Mouse (Mus musculus): Measurements from ENCODE around the gene 6030468B19Rik. TPM values are rescaled to one million over a fixed set of nuclear protein-coding genes. Genes with fewer than 3 reads are reported as not detected.
"Not testable (repeated sequence)": the region's sequence is repeated elsewhere in the genome, so short reads cannot be mapped to it uniquely, and the experiment has no call there.

6030468B19Rik gene
- total RNA-seq, 2 experiments from 2014 or later, result not detected

- peak; percentile 87 to 90 for DNase-seq
These were observed 17.8 kb upstream of the 6030468B19Rik start for GRCm38 (mm10) chr11:117779434-117780198.

DNA sequence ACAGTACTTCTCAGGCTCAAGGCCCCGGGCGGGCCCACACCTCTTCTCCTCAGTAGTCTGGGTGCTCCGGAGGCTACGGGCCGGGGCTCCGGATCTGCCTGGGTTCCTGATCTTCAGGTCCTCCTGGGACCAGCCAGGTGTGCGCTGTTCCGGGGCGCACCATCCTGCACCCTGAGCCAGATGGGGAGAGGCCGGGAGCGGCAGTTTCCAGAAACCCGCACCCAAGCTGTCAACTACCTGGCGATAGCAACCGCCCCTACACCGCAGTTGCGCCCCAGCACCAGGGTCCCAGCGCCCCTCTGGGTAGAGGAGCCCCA, 17.3 kb upstream of the 6030468B19Rik start:
- no peak for DNase-seq

DNA sequence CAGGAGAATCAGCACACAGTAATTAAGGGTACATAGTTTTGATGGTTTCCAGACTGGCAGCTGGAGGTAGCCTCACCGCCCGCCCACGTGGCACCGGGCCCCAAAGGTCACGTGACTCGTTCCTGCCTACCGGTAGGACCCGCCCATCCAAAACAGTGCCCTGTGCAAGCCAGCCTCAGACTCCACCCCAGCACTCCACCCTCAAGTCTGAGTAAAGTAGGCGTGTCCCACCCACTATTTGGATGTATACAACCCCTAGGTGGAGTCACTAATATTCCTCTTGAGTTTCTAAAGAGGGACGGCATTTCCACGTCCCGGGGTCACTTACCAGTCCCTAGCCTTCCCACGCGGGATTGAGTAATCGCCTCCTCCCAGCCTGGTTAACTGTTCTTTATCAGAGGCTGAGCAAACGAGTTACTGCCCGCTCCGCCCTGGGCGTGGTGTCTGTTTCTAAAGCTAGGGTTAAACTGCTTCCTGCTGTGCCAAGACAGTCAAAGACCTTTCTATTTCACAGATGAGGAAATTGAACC, 16.8 kb upstream of the 6030468B19Rik start:
- DNase-seq, result peak; percentile 94 to 95

DNA sequence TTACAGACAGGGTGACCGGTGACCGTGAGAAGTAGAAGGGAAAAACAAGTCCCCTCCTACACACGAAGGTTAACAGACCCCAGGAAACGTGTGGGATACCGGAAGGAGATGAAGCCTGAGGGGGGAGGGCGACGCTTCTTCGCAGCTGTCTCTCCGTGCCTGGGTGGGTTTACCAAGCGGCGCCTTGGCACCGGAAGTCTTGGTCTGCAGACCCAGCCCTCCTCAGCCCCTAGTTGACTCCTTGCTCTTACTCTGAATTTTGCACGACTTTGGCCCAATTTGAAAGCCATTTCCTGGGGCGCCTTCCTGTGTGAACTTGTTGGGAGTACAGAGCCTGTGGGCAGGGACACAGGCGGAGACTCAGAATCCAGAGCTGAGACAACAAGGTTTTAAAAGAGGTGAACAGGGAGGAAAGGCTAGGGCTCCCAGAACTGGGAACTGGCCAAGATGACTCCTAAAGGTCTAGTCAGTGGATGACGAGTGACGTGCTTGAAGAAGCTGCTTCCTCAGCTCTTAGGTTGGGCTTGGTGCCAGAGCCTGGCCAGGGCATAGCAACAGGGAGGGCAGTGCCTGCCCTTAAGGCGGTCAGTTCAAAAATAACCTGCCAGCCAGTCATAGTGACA, 16.1 kb upstream of the 6030468B19Rik start:
- peak; percentile 93 for DNase-seq

GRCm38 (mm10) chr11:117781993-117782704, 15.3 kb upstream of the 6030468B19Rik start, which contains the start of the genes Tmc8 and Tmc6:
Tmc8 (plus strand) TSS chr11:117782076.
Tmc6 (minus strand) TSS chr11:117782198.
- DNase-seq, result peak; percentile 54 to 75

DNA sequence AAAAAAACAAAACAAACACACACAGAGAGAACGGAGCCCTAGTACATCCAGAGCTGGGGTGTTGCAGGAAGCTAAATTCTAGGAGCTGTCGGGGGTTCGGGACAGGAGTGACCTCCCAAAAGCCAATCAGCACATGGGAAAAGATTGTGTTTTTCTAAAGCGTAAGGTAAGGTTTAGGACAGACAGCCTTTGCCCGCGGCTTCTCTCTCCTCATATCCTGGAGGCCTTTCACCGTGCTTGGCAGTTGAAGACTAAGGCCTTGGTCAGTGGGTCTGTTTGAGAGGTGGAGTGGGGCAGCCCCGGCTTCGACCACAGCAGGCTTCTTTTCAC, 14.8 kb upstream of the 6030468B19Rik start:
- DNase-seq, result no peak

- DNase-seq, result peak; percentile 48 to 75
These were observed 14.4 kb upstream of the 6030468B19Rik start for GRCm38 (mm10) chr11:117783089-117783488.

DNA sequence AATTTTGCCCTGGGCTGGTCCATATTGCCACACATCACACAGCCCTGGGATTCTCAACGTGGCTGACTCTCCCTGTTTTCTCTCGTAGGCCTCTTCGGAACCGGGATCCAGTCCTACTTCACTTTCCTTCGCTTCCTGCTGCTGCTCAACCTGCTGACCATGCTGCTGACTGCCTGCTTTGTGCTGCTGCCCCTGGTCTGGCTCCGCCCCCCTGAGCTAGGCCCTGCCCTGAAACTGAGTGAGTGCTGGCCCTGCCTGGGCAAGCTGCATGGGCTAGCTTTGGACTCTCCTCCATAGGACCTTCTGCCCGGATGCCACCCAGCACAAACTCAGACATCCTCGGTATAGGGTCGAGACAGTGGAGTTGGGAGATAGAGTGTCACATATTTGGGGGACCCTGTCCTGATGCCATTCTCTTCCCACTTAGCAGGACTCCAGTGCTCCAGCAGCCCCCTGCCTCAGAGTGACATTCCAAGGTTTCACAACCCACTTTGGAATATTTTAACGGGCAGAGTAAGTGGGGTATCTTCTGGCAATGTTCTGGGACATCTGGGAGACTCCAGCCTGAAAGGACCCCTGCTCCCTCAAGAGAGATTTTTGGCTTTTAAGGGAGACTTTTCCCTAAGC, 13.7 kb upstream of the 6030468B19Rik start:
- DNase-seq, result peak; percentile 31 to 55

GRCm38 (mm10) chr11:117786294-117786693, 11.2 kb upstream of the 6030468B19Rik start:
- DNase-seq, result peak; percentile 74 to 78

- not testable (repeated sequence) for DNase-seq
These were observed 9.0 kb upstream of the 6030468B19Rik start for GRCm38 (mm10) chr11:117788481-117788880.

GRCm38 (mm10) chr11:117790286-117790685, 7.2 kb upstream of the 6030468B19Rik start:
- DNase-seq, result peak; percentile 74 to 83

DNA sequence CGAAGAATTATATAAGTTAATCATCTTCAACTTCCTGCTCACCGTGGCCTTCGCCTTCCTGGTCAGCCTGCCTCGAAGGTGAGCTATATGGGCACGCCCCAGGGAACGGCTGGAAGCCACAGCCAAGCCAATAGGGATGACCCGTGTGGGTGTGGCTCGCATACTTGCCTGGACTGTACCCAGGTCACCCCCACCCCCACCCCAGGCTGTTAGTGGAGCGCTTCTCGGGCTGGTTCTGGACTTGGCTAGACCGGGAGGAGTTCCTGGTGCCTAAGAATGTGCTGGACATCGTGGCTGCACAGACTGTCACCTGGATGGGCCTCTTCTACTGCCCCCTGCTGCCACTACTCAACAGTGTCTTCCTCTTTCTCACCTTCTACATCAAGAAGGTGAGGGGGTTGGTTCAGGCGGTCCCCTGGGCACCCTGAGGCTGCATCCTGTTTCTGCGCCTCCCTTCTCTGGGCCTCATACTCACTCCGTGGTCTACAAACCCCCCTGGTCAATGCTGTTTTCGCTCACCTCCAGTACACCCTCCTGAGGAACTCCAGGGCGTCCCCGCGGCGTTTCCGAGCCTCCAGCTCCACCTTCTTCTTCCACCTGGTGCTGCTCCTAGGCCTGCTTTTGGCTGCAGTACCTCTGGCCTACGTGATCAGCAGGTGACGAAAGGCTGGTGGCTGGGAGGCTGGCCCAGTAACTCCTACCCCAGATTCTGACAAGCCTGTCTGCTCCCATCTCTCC, 6.6 kb upstream of the 6030468B19Rik start:
- no peak for DNase-seq

DNA sequence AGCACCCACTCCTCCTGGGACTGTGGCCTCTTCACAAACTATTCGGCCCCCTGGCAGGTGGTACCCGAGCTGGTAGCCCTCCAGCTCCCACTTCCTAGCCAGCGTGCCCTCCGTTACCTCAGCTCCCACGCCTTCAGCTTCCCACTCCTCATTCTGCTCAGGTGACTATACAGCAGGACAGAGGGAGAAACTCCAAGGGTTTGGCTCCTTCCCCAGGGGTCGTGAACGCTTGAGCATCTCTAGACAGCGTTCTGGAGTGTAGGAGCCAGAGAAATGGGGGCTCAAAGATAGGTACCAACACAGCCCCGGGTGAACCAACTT, 6.1 kb upstream of the 6030468B19Rik start:
- no peak for DNase-seq

DNA sequence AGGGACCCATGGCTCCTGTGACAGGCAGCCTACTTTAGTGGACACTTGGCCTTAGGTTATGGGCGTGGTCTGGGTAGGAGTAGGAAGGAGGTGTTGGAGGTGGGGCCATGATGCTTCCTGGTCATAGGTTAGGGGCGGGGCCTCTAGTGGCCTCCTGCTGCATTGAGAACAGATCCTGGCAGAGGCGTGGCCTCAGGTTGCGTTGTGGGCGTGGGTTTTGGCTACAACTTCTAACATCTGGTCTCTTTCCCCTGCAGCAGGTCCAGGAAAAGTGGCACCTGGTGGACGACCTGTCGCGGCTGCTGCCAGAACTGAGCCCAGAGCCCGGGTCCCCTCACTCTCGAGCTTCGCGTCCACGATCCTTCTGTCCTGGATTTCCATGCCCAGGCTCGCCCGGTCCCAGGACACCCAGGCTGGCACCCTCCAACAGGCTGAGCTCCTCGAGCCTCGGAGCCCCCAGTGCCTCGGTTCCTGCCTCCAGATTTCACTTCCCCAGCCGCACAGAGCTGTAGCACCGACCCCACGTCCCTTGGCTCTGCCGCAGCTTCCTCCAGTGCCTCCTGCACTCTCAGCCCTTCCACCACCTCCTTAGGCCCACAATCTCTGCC, 5.1 kb upstream of the 6030468B19Rik start:
- DNase-seq, result peak; percentile 59 to 70

GRCm38 (mm10) chr11:117794035-117794551, 3.4 kb upstream of the 6030468B19Rik start:
- DNase-seq, result no peak

DNA sequence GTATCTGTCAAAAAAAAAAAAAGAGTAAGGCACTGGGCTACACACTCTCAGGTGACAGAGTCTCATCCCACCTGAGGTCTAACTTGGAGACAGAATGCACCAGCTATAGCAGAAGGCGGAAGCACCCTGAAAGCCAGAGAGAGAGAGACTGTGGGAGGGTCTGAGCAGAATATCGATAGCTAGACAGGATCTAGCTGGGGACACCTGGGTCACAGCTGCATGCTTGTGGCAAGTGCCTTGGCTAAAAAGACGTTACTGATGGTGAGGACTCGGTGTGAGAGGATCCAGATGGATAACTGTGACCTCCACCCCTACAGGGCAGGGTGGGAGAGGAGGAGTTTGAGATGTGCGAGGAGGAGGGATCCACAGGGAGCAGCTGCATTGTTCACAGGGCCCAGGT, 506 bp upstream of the 6030468B19Rik start:
- DNase-seq, result no peak

- no peak for DNase-seq
These were observed 691 bp downstream of the 6030468B19Rik start for GRCm38 (mm10) chr11:117798160-117798541.

GRCm38 (mm10) chr11:117799174-117799573, 1.7 kb downstream of the 6030468B19Rik start:
- no peak for DNase-seq

- no peak for DNase-seq
These were observed 2.6 kb downstream of the 6030468B19Rik start for GRCm38 (mm10) chr11:117800038-117800437.

DNA sequence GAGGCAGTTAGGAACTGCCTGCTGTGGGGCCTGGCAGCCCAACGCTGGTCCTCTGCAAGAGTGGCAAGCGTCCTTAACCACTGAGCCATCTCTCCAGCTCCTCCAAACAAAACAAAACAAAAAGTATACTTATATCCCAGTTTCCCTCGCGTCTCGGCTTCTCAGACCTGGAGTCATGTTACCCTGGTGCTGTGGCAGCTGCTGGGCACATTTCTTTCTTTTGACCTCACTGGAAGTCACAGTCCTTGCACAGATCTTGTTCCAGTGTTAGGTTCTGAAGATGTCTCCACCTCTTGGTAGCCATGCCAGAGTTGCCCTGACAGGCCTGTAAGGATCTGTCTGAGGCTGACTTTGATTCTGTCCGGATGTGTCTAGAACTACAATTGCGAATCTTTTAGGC, 4.2 kb downstream of the 6030468B19Rik start:
- no peak for DNase-seq

- no peak for DNase-seq
These were observed 5.8 kb downstream of the 6030468B19Rik start for GRCm38 (mm10) chr11:117803166-117803688.
